Mouse (Mus musculus): ENCODE data around the gene Ankrd55.

DNA sequence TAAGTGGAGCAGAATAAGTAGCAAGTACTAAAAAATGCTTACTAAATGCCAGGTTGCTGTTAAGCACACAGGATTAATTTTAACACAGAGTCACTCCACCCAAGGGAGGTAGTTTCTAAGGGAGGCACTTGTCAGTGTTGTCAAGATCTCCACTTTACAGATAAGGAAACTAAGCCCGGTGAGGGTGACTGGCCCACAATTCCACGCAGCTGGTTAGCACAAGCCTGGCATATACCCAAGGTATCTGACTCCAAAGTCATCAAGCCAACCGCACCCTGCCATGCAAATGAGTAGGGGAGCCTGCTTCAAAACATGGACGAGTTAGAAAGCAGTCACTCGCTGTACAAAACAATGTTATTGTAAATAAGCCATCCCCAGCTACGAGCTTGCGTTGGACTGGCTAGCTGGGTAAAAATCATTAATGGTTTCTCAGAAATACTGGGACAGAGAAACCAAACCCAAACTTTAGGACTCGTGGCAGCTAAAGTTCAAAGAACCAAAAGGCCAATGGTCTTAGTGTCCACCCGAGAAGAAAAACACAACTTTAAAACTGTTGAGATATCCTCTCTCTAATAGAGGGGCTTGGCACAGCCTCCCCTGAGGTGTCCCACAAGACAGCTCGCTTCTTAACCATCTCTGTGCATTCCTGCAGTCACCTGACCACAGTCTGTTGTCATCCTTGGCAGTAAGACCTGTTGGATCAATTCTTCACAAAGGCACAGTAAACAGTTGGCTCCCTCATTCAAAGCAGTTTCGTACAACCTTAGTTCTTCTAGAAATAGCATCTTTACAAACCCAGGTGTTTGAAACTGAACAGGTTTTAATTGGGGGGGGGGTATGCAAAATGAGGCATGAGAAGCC, 28.6 kb downstream of the Ankrd55 start:
- TF ChIP-seq CTCF (IDR thresholded peaks at IDR 0.05; ENCODE audit: control insufficient read depth, insufficient read depth, insufficient read length) = no peak
- no peak for TF ChIP-seq MAX (IDR thresholded peaks at IDR 0.05)
